Mouse (Mus musculus) thymus, adult 2 months (tissue): ENCODE data around the gene Pold2. TPM values are rescaled to one million over a fixed set of nuclear protein-coding genes. Genes with fewer than 3 reads are reported as not detected.

ENCODE experiments used
- DNase-seq: peaks from one replicate; pipeline ENCODE4 v3.0.0; 2021
- H3K27ac ChIP-seq: fragments of 200-500 bp; 2 replicates; pipeline ENCODE4 v1.5.1; 2012; ENCODE audit warnings: low read length, control low read depth; ENCODE audit not compliant: control insufficient read depth, insufficient read depth
- H3K27me3 ChIP-seq: fragments of 200-500 bp; 2 replicates; pipeline ENCODE4 v1.6.1; 2012; ENCODE audit warnings: mild to moderate bottlenecking, low read length, moderate library complexity, mixed read lengths; ENCODE audit not compliant: control insufficient read depth, insufficient read depth
- H3K36me3 ChIP-seq: fragments of 200-500 bp; 2 replicates; pipeline ENCODE4 v1.6.1; 2012; ENCODE audit warnings: mild to moderate bottlenecking, low read length, moderate library complexity; ENCODE audit not compliant: control insufficient read depth, insufficient read depth
- H3K4me1 ChIP-seq: fragments of 200-500 bp; replicated peaks from 2 replicates; pipeline ENCODE4 v1.6.1; 2012; ENCODE audit warnings: low read length; ENCODE audit not compliant: control insufficient read depth, insufficient read depth
- H3K4me3 ChIP-seq: fragments of 200-500 bp; 2 replicates; pipeline ENCODE4 v1.5.1; 2012; ENCODE audit warnings: mild to moderate bottlenecking, low read length, control low read depth, moderate library complexity; ENCODE audit not compliant: control insufficient read depth, insufficient read depth
- CTCF ChIP-seq: fragments of 200-500 bp; IDR thresholded peaks from 2 replicates; pipeline ENCODE4 v1.5.1; 2012; ENCODE audit warnings: mild to moderate bottlenecking, control low read depth, low read length, moderate library complexity, borderline replicate concordance; ENCODE audit not compliant: control insufficient read depth, poor library complexity, insufficient read depth; ENCODE audit errors: extremely low read depth
- POLR2A ChIP-seq: fragments of 200-500 bp; IDR thresholded peaks from 2 replicates; pipeline ENCODE4 v1.6.1; 2012; ENCODE audit warnings: mild to moderate bottlenecking, low read length, control low read depth, moderate library complexity; ENCODE audit not compliant: control insufficient read depth, poor library complexity, insufficient read depth; ENCODE audit errors: extremely low read depth
- WGBS: fragments of 180-500 bp; shearing (Covaris S2); methylation state at CpG from one replicate; pipeline ENCODE4 v1.1.7; 2018; 5-methylcytosine and 5-hydroxymethylcytosine counted together
- polyA plus RNA-seq: library from polyadenylated mRNA; depleted of rRNA; stranded (reverse); fragments of >200 nt; gene quantifications from 2 replicates; pipeline ENCODE4 v1.2.3, GENCODE M21; 2012

The Pold2 gene
- polyA plus RNA-seq, 1 experiment: 309 TPM

- no peak for TF ChIP-seq CTCF
- no peak for TF ChIP-seq POLR2A
- no peak overlapping the region for H3K27ac ChIP-seq
- WGBS: 64% methylated on average over 6 of the region's 6 CpGs
These were observed 29.4 kb downstream of the Pold2 start for GRCm38 (mm10) chr11:5848741-5849140.

GRCm38 (mm10) chr11:5846639-5847345 lies 31.3 kb downstream of the Pold2 start:
- H3K36me3 ChIP-seq: no peaks in the 10 kb centered on the region
- H3K27ac ChIP-seq: no peak overlapping the region
- no peak for DNase-seq
- no peaks in the 10 kb centered on the region for H3K27me3 ChIP-seq
- peaks cover 33% of the 10 kb centered on the region for H3K4me1 ChIP-seq
- no peak overlapping the region for H3K4me3 ChIP-seq
- WGBS: 55% methylated on average over 7 of the region's 7 CpGs
- TF ChIP-seq POLR2A: no peak

More at GRCm38 (mm10) chr11:5848741-5849140, 29.4 kb downstream of the Pold2 start:
- Histone ChIP-seq H3K36me3 (no peaks in the 10 kb centered on the region), H3K4me3 (no peak overlapping the region), H3K4me1 (peaks cover 39% of the 10 kb centered on the region), H3K27me3 (no peaks in the 10 kb centered on the region)
- no peak for DNase-seq

GRCm38 (mm10) chr11:5843131-5843530 lies 35.0 kb downstream of the Pold2 start:
- TF ChIP-seq CTCF (no peak), POLR2A (no peak)
- H3K27ac ChIP-seq: no peak overlapping the region
- no peaks in the 10 kb centered on the region for H3K27me3 ChIP-seq
- no peak overlapping the region for H3K4me3 ChIP-seq
- H3K36me3 ChIP-seq: no peaks in the 10 kb centered on the region
- H3K4me1 ChIP-seq: 0 out of 2 replicates have a peak, but pooled peaks cover 2% of the 10 kb centered on the region
- WGBS: 90% methylated on average over 3 of the region's 3 CpGs
- DNase-seq: no peak

- no peaks in the 10 kb centered on the region for H3K27me3 ChIP-seq
- no peak for DNase-seq
- no peaks in the 10 kb centered on the region for H3K36me3 ChIP-seq
- peaks cover 9% of the 10 kb centered on the region for H3K4me1 ChIP-seq
- no peak overlapping the region for H3K27ac ChIP-seq
- 95% methylated on average over 2 of the region's 2 CpGs for WGBS
- no peak overlapping the region for H3K4me3 ChIP-seq
- TF ChIP-seq CTCF (no peak), POLR2A (no peak)
These were observed 36.3 kb downstream of the Pold2 start for GRCm38 (mm10) chr11:5841751-5842150.

GRCm38 (mm10) chr11:5840346-5840745 lies 37.7 kb downstream of the Pold2 start:
- H3K27me3 ChIP-seq: no peaks in the 10 kb centered on the region
- WGBS: 89% methylated on average over 7 of the region's 7 CpGs
- no peak for DNase-seq
- H3K27ac ChIP-seq: no peak overlapping the region
- H3K4me1 ChIP-seq: peaks cover 13% of the 10 kb centered on the region
- no peaks in the 10 kb centered on the region for H3K36me3 ChIP-seq
- no peak for TF ChIP-seq CTCF
- TF ChIP-seq POLR2A: no peak
- H3K4me3 ChIP-seq: no peak overlapping the region

- TF ChIP-seq POLR2A: peak; percentile 52
- TF ChIP-seq CTCF: peak; percentile 58; the same call in 1 of the 2 replicates
- Histone ChIP-seq H3K36me3 (no peaks in the 10 kb centered on the region), H3K27ac (peak within 1 kb of the TSS; percentile 77), H3K4me3 (peak within 1 kb of the TSS; percentile 77), H3K27me3 (no peaks in the 10 kb centered on the region), H3K4me1 (peaks cover 13% of the 10 kb centered on the region)
- WGBS: under 1% methylated on average over 63 of the region's 63 CpGs
- peak; percentile 84 for DNase-seq
These were observed 40.5 kb downstream of the Pold2 start, which contains the start of gene Polm for GRCm38 (mm10) chr11:5837251-5838246. TSS of gene Polm (minus strand) at chr11:5838016.
